Mouse (Mus musculus): ENCODE measurements around the gene Sdsl. TPM values are rescaled to one million over a fixed set of nuclear protein-coding genes. Genes with fewer than 3 reads are reported as not detected.

Sdsl gene
- polyA plus RNA-seq, 1 experiment = 0.69 TPM

GRCm38 (mm10) chr5:120512911-120513555 is 40.4 kb upstream of the Sdsl start:
- TF ChIP-seq CTCF (IDR thresholded peaks at IDR 0.05; ENCODE audit: control insufficient read depth, insufficient read depth, insufficient read length) = no peak
- no peak for TF ChIP-seq MYOD1 (IDR thresholded peaks at IDR 0.05; ENCODE audit: control insufficient read depth, insufficient read length, low read depth)
- TF ChIP-seq USF1 (IDR thresholded peaks at IDR 0.05; ENCODE audit: low read depth) = no peak
- no peak for TF ChIP-seq FOSL1 (IDR thresholded peaks at IDR 0.05; ENCODE audit: insufficient read depth, low read length, poor library complexity, severe bottlenecking)
- TF ChIP-seq CEBPB (IDR thresholded peaks at IDR 0.05; ENCODE audit: low read depth) = no peak
- TF ChIP-seq MYOG (IDR thresholded peaks at IDR 0.05; ENCODE audit: control insufficient read depth, extremely low read depth, insufficient read length) = no peak
- no peak for TF ChIP-seq MAX (IDR thresholded peaks at IDR 0.05)
- H3K79me3 ChIP-seq (ENCODE audit: low read depth) = peaks cover 3% of the 10 kb centered on the region
- no peak overlapping the region for H3ac ChIP-seq (ENCODE audit: control insufficient read depth, insufficient read length, low read depth)
- no peak overlapping the region for H3K4me3 ChIP-seq (ENCODE audit: insufficient read depth, poor library complexity, severe bottlenecking)
- peaks cover 5% of the 10 kb centered on the region for H3K79me2 ChIP-seq (ENCODE audit: control insufficient read depth, insufficient read depth)
- H3K36me3 ChIP-seq (ENCODE audit: control insufficient read depth, insufficient read depth) = no peaks in the 10 kb centered on the region
- no peaks in the 10 kb centered on the region for H3K27me3 ChIP-seq (ENCODE audit: control insufficient read depth, insufficient read depth, insufficient read length)

GRCm38 (mm10) chr5:120511643-120512220 is 39.1 kb upstream of the Sdsl start:
- H3K79me2 ChIP-seq (ENCODE audit: control insufficient read depth, insufficient read depth) = peaks cover 5% of the 10 kb centered on the region
- H3K4me3 ChIP-seq (ENCODE audit: insufficient read depth, poor library complexity, severe bottlenecking) = peak overlapping the region; percentile 34
- TF ChIP-seq USF1 (IDR thresholded peaks at IDR 0.05; ENCODE audit: low read depth) = no peak
- no peak for TF ChIP-seq MYOD1 (IDR thresholded peaks at IDR 0.05; ENCODE audit: control insufficient read depth, insufficient read length, low read depth)
- TF ChIP-seq CTCF (IDR thresholded peaks at IDR 0.05; ENCODE audit: control insufficient read depth, insufficient read depth, insufficient read length) = no peak
- no peak for TF ChIP-seq MYOG (IDR thresholded peaks at IDR 0.05; ENCODE audit: control insufficient read depth, extremely low read depth, insufficient read length)
- TF ChIP-seq CEBPB (IDR thresholded peaks at IDR 0.05; ENCODE audit: low read depth) = no peak
- TF ChIP-seq FOSL1 (IDR thresholded peaks at IDR 0.05; ENCODE audit: insufficient read depth, low read length, poor library complexity, severe bottlenecking) = no peak
- no peak for TF ChIP-seq MAX (IDR thresholded peaks at IDR 0.05)
- peaks cover 3% of the 10 kb centered on the region for H3K79me3 ChIP-seq (ENCODE audit: low read depth)
- H3K27me3 ChIP-seq (ENCODE audit: control insufficient read depth, insufficient read depth, insufficient read length) = no peaks in the 10 kb centered on the region
- no peaks in the 10 kb centered on the region for H3K36me3 ChIP-seq (ENCODE audit: control insufficient read depth, insufficient read depth)
- no peak overlapping the region for H3ac ChIP-seq (ENCODE audit: control insufficient read depth, insufficient read length, low read depth)

DNA sequence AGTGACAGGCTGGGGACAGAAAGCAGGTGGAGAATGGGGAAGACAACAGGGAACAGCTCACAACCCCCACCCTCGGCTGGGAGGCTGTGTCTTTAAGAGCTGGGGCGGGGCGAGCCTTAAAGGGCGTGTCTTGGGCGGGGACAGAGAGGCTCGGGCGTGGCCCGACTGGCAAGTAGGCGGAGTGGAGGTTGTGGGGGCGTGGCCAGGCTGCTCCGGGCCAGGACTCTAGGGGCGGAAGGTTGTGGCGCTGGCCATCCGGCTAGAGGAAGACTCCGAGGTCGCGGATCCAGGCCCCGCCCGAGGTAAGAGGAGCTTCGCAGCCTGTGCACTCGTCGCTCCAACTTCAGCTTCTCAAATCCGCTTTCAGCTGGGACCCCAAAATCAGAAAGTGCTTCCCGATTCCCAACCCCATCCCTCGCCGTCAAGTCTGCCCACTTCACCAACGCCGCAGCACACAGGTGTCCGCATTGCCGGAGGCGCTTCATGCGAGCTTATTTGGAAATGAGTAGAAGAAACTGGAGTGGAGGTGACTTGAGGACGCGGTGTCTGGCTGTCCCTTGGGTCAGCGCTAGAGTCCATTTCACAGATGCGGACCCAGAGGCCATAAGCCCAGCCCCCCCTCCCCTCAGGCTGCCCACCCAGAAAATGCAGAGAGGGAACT is 38.5 kb upstream of the Sdsl start, which contains the start of gene Slc8b1:
Gene Slc8b1, plus strand, starts transcription at position 187 of the 661 bp plus-strand sequence.
- H3K4me3 ChIP-seq (ENCODE audit: insufficient read depth, poor library complexity, severe bottlenecking) = peak within 1 kb of the TSS; percentile 34
- peaks cover 5% of the 10 kb centered on the region for H3K79me2 ChIP-seq (ENCODE audit: control insufficient read depth, insufficient read depth)
- no peaks in the 10 kb centered on the region for H3K27me3 ChIP-seq (ENCODE audit: control insufficient read depth, insufficient read depth, insufficient read length)
- H3ac ChIP-seq (ENCODE audit: control insufficient read depth, insufficient read length, low read depth) = peak within 1 kb of the TSS; percentile 41
- peaks cover under 1% of the 10 kb centered on the region for H3K79me3 ChIP-seq (ENCODE audit: low read depth)
- H3K36me3 ChIP-seq (ENCODE audit: control insufficient read depth, insufficient read depth) = no peaks in the 10 kb centered on the region
- TF ChIP-seq USF1 (IDR thresholded peaks at IDR 0.05; ENCODE audit: low read depth) = no peak
- TF ChIP-seq CTCF (IDR thresholded peaks at IDR 0.05; ENCODE audit: control insufficient read depth, insufficient read depth, insufficient read length) = no peak
- TF ChIP-seq FOSL1 (IDR thresholded peaks at IDR 0.05; ENCODE audit: insufficient read depth, low read length, poor library complexity, severe bottlenecking) = no peak
- no peak for TF ChIP-seq MYOD1 (IDR thresholded peaks at IDR 0.05; ENCODE audit: control insufficient read depth, insufficient read length, low read depth)
- no peak for TF ChIP-seq MYOG (IDR thresholded peaks at IDR 0.05; ENCODE audit: control insufficient read depth, extremely low read depth, insufficient read length)
- TF ChIP-seq MAX (IDR thresholded peaks at IDR 0.05) = no peak
- TF ChIP-seq CEBPB (IDR thresholded peaks at IDR 0.05; ENCODE audit: low read depth) = no peak

GRCm38 (mm10) chr5:120507311-120507710 is 34.7 kb upstream of the Sdsl start:
- no peak for TF ChIP-seq USF1 (IDR thresholded peaks at IDR 0.05; ENCODE audit: low read depth)
- Histone ChIP-seq H3ac (ENCODE audit: control insufficient read depth, insufficient read length, low read depth) (no peak overlapping the region), H3K79me2 (ENCODE audit: control insufficient read depth, insufficient read depth) (peaks cover 9% of the 10 kb centered on the region), H3K27me3 (ENCODE audit: control insufficient read depth, insufficient read depth, insufficient read length) (no peaks in the 10 kb centered on the region), H3K79me3 (ENCODE audit: low read depth) (no peaks in the 10 kb centered on the region), H3K36me3 (ENCODE audit: control insufficient read depth, insufficient read depth) (no peaks in the 10 kb centered on the region), H3K4me3 (ENCODE audit: insufficient read depth, poor library complexity, severe bottlenecking) (no peak overlapping the region)

- H3K79me2 ChIP-seq (ENCODE audit: control insufficient read depth, insufficient read depth) = peaks cover 17% of the 10 kb centered on the region
- H3ac ChIP-seq (ENCODE audit: control insufficient read depth, insufficient read length, low read depth) = no peak overlapping the region
- TF ChIP-seq MYOD1 (IDR thresholded peaks at IDR 0.05; ENCODE audit: control insufficient read depth, insufficient read length, low read depth) = no peak
- no peaks in the 10 kb centered on the region for H3K36me3 ChIP-seq (ENCODE audit: control insufficient read depth, insufficient read depth)
- H3K79me3 ChIP-seq (ENCODE audit: low read depth) = peaks cover 3% of the 10 kb centered on the region
- H3K4me3 ChIP-seq (ENCODE audit: insufficient read depth, poor library complexity, severe bottlenecking) = no peak overlapping the region
- H3K27me3 ChIP-seq (ENCODE audit: control insufficient read depth, insufficient read depth, insufficient read length) = no peaks in the 10 kb centered on the region
These were observed 33.9 kb upstream of the Sdsl start for GRCm38 (mm10) chr5:120506490-120506889.

DNA sequence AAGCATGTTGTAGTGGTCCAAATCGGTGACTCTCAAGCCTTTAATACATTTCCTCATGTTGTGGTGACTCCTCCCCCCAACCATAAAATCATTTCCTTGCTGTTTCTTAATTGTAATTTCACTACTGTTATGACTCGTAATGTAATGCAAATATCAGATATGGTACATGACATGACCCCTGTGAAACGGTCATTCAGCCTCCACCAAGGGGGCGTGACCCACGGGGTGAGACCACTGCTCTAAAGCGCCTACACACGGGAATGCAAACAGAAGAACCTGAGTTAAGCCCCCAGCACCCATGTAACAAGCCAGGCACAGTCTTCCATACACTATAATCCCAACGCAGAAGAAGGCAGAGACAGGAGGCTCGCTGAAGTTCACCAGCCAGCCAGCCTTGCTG is 33.2 kb upstream of the Sdsl start:
- Histone ChIP-seq H3K27me3 (ENCODE audit: control insufficient read depth, insufficient read depth, insufficient read length) (no peaks in the 10 kb centered on the region), H3K79me3 (ENCODE audit: low read depth) (peaks cover 9% of the 10 kb centered on the region), H3K4me3 (ENCODE audit: insufficient read depth, poor library complexity, severe bottlenecking) (no peak overlapping the region), H3ac (ENCODE audit: control insufficient read depth, insufficient read length, low read depth) (no peak overlapping the region), H3K36me3 (ENCODE audit: control insufficient read depth, insufficient read depth) (no peaks in the 10 kb centered on the region), H3K79me2 (ENCODE audit: control insufficient read depth, insufficient read depth) (peaks cover 24% of the 10 kb centered on the region)
- TF ChIP-seq CEBPB (IDR thresholded peaks at IDR 0.05; ENCODE audit: low read depth) = no peak
- TF ChIP-seq FOSL1 (IDR thresholded peaks at IDR 0.05; ENCODE audit: insufficient read depth, low read length, poor library complexity, severe bottlenecking) = no peak
- TF ChIP-seq CTCF (IDR thresholded peaks at IDR 0.05; ENCODE audit: control insufficient read depth, insufficient read depth, insufficient read length) = no peak
- no peak for TF ChIP-seq MAX (IDR thresholded peaks at IDR 0.05)
- no peak for TF ChIP-seq MYOD1 (IDR thresholded peaks at IDR 0.05; ENCODE audit: control insufficient read depth, insufficient read length, low read depth)
- TF ChIP-seq USF1 (IDR thresholded peaks at IDR 0.05; ENCODE audit: low read depth) = no peak
- no peak for TF ChIP-seq MYOG (IDR thresholded peaks at IDR 0.05; ENCODE audit: control insufficient read depth, extremely low read depth, insufficient read length)
